Mouse (Mus musculus): ENCODE data around the gene Fam187b. TPM values are rescaled to one million over a fixed set of nuclear protein-coding genes. Genes with fewer than 3 reads are reported as not detected.
"Not testable (repeated sequence)": the region's sequence is repeated elsewhere in the genome, so short reads cannot be mapped to it uniquely, and the experiment has no call there.

The Fam187b gene
- polyA plus RNA-seq (2012; rRNA removed), result 0.15 and 0.38 TPM in 2 replicates

DNA sequence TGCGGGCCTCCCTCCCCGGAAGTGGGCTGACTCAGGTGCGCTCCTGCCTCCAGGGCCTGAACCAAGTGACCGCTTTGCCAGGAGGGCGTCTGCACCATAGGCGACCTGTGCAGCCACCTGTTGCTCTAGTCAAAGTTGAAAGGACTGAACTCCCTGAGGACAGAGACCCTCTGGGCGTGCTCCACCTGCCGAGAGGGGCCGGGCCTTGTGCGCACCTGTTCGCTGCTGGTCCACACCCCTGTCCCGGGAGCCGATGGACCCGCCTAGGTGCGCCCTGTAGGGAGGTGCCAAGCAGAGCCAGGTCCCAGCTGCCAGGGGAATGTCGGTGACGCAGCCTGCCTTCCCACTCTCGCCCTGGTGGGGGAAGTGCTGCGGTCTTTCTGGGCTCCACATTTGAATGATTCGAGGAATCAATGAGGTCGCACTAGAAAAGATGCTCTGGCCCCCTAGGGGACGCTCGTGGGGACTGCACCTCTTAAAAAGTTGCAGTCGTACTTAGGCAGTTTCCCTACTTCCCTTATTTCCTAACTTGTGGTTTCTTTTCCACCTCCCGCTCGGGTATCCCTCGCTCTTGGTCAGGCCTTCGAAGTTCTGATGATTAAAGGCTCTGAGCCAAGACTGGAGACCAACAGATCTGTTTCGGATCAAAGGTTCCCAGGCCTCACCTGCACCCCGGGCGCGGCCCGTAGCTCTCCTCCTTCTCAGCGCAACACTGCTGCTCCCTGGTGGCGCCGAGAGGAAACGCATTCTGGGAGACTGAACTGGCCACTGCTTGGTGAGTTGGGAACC lies at the start of gene Fam187b:
Gene Fam187b, plus strand, starts transcription at position 290 of the 789 bp plus-strand sequence.
- TF ChIP-seq POLR2A (IDR thresholded peaks at IDR 0.05; ENCODE audit: extremely low read depth, insufficient read depth, low read length) (no peak), CTCF (IDR thresholded peaks at IDR 0.05; ENCODE audit: extremely low read depth, insufficient read depth, low read length) (peak; percentile 74)
- H3K27ac ChIP-seq (ENCODE audit: insufficient read depth, low read length), result peak within 1 kb of the TSS; percentile 78
- H3K4me1 ChIP-seq (ENCODE audit: control insufficient read depth, insufficient read depth, low read length), result no peaks in the 10 kb centered on the region
- peak within 1 kb of the TSS; percentile 2 for H3K4me3 ChIP-seq (ENCODE audit: insufficient read depth, low read length)

DNA sequence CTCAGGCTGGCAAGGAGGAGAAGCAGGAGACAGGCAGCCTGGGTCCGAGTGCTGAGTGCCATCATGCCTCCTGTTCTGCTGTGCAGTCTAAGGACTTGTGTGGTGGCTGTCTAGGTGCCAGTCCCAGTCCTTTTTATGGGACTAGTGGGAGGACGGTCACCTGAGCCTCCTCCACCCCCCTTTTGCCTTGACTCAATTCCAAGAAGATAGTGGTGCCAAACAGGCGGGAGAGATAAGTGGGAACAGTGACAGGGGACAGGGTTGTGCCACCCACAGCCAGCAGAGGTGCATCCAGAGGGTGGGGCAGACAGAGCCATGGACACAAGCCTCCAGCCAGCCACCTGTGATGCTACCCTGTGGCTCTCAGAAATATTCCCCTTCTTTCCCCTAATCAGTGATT lies 49.5 kb upstream of the Fam187b start:
- Histone ChIP-seq H3K27ac (ENCODE audit: insufficient read depth, low read length) (no peak overlapping the region), H3K4me3 (ENCODE audit: insufficient read depth, low read length) (no peak overlapping the region), H3K4me1 (ENCODE audit: control insufficient read depth, insufficient read depth, low read length) (no peaks in the 10 kb centered on the region)
- TF ChIP-seq CTCF (IDR thresholded peaks at IDR 0.05; ENCODE audit: extremely low read depth, insufficient read depth, low read length) (no peak), POLR2A (IDR thresholded peaks at IDR 0.05; ENCODE audit: extremely low read depth, insufficient read depth, low read length) (no peak)

DNA sequence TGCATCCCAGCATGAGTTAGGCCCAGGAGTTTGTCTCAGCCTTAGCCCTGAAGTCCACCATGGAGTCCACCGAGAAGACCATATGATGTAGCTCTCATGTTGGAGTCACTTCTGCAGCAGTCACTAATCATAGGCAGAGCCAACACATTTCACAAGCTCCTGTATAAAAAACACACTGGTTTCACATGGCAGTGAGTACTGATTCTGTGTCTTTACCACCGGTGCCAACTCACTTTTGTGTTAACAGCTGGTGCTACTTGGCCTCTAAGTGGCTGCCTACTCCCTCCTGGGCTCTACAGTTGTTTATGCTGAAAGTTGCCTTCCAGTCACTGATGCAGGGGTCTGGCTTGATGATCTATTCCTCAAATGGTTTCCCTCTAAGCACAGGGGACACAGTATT lies 49.0 kb upstream of the Fam187b start, which contains the start of gene Hamp2:
Gene Hamp2, minus strand, starts transcription at position 101 of the 400 bp plus-strand sequence.
- not testable (repeated sequence) for H3K27ac ChIP-seq (ENCODE audit: insufficient read depth, low read length); H3K4me1 ChIP-seq (ENCODE audit: control insufficient read depth, insufficient read depth, low read length); H3K4me3 ChIP-seq (ENCODE audit: insufficient read depth, low read length)

DNA sequence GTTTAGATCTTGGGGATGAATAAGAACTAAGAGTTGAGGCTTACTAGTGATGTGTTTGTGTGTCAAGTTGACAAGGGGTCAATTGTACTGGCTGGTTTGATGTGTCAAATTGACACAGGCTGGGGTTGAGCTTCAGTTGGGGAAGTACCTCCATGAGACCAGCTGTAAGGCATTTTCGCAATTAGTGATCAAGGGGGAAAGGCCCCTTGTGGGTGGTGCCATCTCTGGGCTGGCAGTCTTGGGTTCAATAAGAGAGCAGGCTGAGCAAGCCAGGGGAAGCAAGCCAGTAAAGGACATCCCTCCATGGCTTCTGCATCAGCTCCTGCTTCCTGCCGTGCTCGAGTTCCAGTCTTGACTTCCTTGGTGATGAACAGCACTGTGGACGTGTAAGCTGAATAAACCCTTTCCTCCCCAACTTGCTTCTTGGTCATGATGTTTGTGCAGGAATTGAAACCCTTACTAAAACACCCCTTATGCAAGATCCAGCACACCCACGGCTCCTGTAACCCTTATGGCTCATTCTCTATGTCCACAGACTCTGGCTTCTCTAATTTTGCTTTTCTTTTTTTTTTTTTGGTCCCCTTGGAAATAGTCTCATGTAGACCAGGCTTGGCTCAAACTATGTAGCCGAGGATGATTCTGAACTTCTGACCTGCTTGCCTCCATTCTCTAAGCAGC lies 38.0 kb upstream of the Fam187b start:
- not testable (repeated sequence) for H3K27ac ChIP-seq (ENCODE audit: insufficient read depth, low read length); H3K4me3 ChIP-seq (ENCODE audit: insufficient read depth, low read length); H3K4me1 ChIP-seq (ENCODE audit: control insufficient read depth, insufficient read depth, low read length)

DNA sequence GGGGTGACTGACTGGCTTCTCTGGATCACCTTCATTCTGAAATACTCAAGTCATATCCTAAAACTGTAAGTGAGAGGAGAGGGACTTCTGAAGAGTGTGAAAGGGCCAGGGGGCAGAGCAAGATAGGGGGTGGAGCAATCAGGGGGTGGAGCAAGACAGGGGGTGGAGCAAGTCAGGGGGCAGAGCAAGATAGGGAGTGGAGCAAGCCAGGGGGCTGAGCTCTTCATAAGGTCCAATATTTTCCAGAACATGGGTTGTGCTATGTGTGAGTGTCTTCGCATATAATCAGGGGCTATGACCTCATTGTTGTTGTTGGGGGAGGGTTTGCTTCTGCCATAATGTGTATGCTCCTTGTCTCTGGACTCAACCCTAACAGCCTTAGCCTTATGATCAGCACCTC lies 33.5 kb upstream of the Fam187b start:
- H3K27ac ChIP-seq (ENCODE audit: insufficient read depth, low read length); H3K4me3 ChIP-seq (ENCODE audit: insufficient read depth, low read length); H3K4me1 ChIP-seq (ENCODE audit: control insufficient read depth, insufficient read depth, low read length): not testable (repeated sequence)

DNA sequence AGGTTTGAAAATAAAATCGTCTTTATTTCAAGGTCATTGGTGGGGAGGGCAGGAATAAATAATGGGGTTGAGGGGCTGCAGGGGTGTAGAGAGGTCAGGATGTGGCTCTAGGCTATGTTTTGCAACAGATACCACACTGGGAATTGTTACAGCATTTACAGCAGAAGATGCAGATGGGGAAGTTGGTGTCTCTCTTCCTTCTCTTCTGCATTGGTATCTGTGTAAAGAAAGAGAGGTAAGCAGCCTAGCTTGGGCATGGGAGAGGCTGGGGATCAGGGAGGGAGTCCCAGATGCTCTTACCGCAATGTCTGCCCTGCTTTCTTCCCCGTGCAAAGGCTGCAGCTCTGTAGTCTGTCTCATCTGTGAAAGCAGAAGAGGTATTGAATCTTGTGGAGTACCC lies 31.2 kb upstream of the Fam187b start:
- not testable (repeated sequence) for H3K27ac ChIP-seq (ENCODE audit: insufficient read depth, low read length)

DNA sequence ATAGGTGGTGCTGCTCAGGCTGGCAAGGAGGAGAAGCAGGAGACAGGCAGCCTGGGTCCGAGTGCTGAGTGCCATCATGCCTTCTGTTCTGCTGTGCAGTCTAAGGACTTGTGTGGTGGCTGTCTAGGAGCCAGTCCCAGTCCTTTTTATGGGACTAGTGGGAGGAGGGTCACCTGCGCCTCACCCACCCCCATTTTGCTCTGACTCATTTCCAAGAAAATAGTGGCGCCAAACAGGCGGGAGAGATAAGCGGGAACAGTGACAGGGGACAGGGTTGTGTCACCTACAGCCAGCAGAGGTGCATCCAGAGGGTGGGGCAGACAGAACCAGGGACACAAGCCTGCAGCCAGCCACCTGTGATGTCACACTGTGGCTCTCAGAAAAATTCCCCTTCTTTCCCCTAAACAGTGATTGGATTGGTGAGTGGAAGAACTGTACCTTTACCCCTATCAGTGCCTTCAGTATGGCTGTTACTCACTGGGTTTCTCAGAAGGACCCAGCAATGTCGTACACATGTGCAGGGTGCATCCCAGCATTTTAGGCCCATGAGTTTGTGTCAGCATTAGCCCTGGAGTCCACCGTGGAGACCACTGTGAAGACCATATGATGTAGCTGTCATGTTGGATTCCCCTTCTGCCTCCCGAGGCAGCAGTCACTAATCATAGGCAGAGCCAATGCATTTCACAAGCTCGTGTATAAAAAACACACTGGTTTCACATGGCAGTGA lies 29.5 kb upstream of the Fam187b start, which contains the start of gene Hamp:
Gene Hamp, minus strand, starts transcription at position 124 of the 727 bp plus-strand sequence.
- Histone ChIP-seq H3K4me1 (ENCODE audit: control insufficient read depth, insufficient read depth, low read length) (no peaks in the 10 kb centered on the region), H3K27ac (ENCODE audit: insufficient read depth, low read length) (no peak within 1 kb of the TSS), H3K4me3 (ENCODE audit: insufficient read depth, low read length) (no peak within 1 kb of the TSS)
- TF ChIP-seq POLR2A (IDR thresholded peaks at IDR 0.05; ENCODE audit: extremely low read depth, insufficient read depth, low read length) (no peak), CTCF (IDR thresholded peaks at IDR 0.05; ENCODE audit: extremely low read depth, insufficient read depth, low read length) (no peak)

More for the DNA sequence above, 31.2 kb upstream of the Fam187b start:
- not testable (repeated sequence) for H3K4me1 ChIP-seq (ENCODE audit: control insufficient read depth, insufficient read depth, low read length); H3K4me3 ChIP-seq (ENCODE audit: insufficient read depth, low read length)

DNA sequence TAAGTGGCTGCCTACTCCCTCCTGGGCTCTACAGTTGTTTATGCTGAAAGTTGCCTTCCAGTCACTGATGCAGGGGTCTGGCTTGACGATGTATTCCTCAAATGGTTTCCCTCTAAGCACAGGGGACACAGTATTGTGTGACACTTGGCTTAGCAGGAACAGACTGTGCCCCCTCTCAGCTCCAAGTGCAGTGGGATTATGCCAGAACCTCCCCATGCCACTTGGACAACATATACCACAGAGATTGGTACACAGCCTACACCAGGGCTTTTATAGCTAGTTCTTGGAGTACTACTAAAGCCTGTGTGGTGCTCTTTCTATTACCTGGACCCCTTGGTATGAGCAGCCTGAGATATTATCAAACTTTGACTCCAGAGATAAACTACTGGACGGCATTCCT lies 28.9 kb upstream of the Fam187b start:
- not testable (repeated sequence) for H3K4me3 ChIP-seq (ENCODE audit: insufficient read depth, low read length); H3K4me1 ChIP-seq (ENCODE audit: control insufficient read depth, insufficient read depth, low read length); H3K27ac ChIP-seq (ENCODE audit: insufficient read depth, low read length)

DNA sequence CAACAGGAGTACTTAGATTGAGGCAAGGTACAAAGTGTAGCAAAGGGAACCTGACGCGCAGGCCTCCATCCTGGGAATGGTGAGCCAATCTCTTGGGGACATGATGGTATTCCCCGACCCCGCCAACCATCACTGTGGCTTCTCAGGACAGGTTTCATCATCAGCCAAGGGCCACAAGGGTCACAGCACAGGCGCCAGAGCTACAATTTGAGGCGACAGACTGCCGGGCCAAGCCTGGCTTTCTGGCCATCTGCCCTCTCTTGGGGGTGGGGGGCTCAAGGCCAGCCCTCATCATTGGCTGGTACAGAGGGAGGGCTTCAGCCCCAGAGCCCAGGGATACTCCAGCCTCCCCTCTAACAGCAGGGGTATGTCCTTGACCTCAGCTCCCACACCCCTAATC lies 28.1 kb upstream of the Fam187b start:
- H3K4me1 ChIP-seq (ENCODE audit: control insufficient read depth, insufficient read depth, low read length); H3K27ac ChIP-seq (ENCODE audit: insufficient read depth, low read length); H3K4me3 ChIP-seq (ENCODE audit: insufficient read depth, low read length): not testable (repeated sequence)

DNA sequence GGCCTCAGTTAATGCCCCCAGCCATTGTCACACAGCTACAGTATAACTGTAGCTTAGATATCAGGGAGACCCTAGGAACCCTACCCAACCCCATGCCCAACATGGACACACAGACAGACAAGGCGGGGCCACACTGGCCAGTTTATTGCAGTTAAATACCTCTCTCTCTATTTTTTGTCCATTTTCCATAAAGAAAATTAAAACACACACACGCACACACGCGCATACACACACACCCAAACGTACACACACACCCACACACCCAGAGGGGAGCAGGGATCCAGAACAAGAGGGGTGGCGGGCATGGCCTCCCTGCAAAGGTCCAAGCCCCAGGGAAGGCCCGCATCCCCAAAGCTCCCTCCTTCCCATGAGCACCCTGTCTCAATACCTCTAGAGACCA lies 27.7 kb upstream of the Fam187b start:
- TF ChIP-seq POLR2A (IDR thresholded peaks at IDR 0.05; ENCODE audit: extremely low read depth, insufficient read depth, low read length) (no peak), CTCF (IDR thresholded peaks at IDR 0.05; ENCODE audit: extremely low read depth, insufficient read depth, low read length) (no peak)
- H3K4me1 ChIP-seq (ENCODE audit: control insufficient read depth, insufficient read depth, low read length), result no peaks in the 10 kb centered on the region
- H3K4me3 ChIP-seq (ENCODE audit: insufficient read depth, low read length), result no peak overlapping the region
- no peak overlapping the region for H3K27ac ChIP-seq (ENCODE audit: insufficient read depth, low read length)

DNA sequence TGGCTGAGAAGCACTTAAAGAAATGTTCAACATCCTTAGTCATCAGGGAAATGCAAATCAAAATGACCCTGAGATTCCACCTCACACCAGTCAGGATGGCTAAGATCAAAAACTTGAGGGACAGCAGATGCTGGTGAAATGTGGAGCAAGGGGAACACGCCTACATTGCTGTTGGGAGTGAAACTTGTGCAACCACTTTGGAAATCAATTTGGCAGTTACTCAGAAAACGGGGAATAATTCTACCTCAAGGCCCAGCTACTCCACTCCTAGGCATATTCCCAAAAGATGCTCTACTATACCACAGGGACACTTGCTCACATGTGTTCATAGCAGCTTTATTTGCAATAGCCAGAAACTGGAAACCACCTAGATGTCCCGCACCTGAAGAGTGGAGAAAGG lies 23.7 kb upstream of the Fam187b start:
- H3K4me3 ChIP-seq (ENCODE audit: insufficient read depth, low read length); H3K4me1 ChIP-seq (ENCODE audit: control insufficient read depth, insufficient read depth, low read length); H3K27ac ChIP-seq (ENCODE audit: insufficient read depth, low read length): not testable (repeated sequence)
